Mouse (Mus musculus): ENCODE results near the gene Erp27.

DNA sequence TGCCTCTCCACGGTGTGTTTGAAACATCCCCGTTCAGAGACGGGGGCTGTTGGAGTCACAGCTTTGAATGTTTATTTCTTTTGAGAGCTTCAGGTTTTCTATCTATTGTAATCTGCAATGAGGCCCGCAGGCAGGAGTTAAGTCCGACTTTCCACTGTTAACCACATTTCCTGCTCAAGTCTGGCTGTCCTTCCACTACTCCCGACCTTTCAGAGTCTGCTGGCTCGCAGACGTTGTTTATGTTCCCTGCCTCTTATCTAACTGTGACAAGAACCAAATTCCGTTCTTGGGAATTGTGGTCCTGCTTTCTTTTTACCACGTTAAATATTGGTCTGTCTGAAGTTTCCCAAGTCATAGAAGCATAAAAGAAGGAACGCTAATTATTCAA lies 64.1 kb downstream of the Erp27 start:
- no peak for TF ChIP-seq CTCF (conservative IDR thresholded peaks at IDR 0.05; ENCODE audit: low read length)
- no peak for TF ChIP-seq NANOG (IDR thresholded peaks at IDR 0.05; ENCODE audit: borderline replicate concordance, low read length)
